Mouse (Mus musculus) B cell, adult 67 days (primary cell): ENCODE results near the gene Mab21l1. TPM values are rescaled to one million over a fixed set of nuclear protein-coding genes. Genes with fewer than 3 reads are reported as not detected.

Experiments
- total RNA-seq, 2 experiments: library from RNA; stranded (reverse); gene quantifications; 4 replicates each; pipeline ENCODE4 v1.2.4; 2023

Gene Mab21l1
- total RNA-seq = not detected

GRCm38 (mm10) chr3:55782056-55782687, at the start of gene Mab21l1:
Mab21l1 (plus strand) TSS chr3:55782510.

